Mouse (Mus musculus): ENCODE measurements at regions not wholly inside any gene's neighbourhood (a gene's known extent, or its start where the extent isn't known, plus 50 kb on each side); places are given as distances from the start of the nearest gene placed in this dataset.

DNA sequence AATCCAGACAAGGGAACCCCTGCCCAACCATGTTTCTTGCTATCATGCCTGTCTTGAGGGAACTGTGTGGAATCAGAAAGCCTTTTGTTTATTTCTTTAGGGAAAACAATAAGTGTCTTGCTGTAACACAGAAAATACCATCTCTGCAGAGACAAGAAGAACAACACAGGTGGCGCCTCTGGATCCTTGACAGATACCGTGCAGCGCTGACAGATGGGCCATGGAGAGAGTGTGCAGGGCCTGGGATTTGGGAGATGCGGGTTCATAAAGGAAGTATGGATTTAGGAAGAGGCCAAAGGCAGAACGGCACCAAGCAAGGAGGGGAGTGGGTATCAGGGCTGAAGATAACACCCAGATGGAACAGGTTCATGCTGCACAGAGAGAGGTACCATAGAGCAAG, 209.3 kb downstream of the Drd1 start:
- DNase-seq, result no peak
- Histone ChIP-seq H3K4me1 (ENCODE audit: control insufficient read depth, insufficient read depth, low read length) (no peaks in the 10 kb centered on the region), H3K4me3 (no peak overlapping the region), H3K79me2 (replicated peaks; ENCODE audit: control insufficient read depth, insufficient read depth, low read length) (no peaks in the 10 kb centered on the region), H3K27ac (no peak overlapping the region), H3K27me3 (ENCODE audit: control insufficient read depth, insufficient read depth, low read length) (no peaks in the 10 kb centered on the region; the same call in 1 of the 2 replicates), H3K9ac (ENCODE audit: low read depth, low read length) (no peak overlapping the region), H3K36me3 (ENCODE audit: control insufficient read depth, insufficient read depth, low read length) (no peaks in the 10 kb centered on the region)
- 76% methylated on average over 5 of the region's 5 CpGs for WGBS
- intact Hi-C loops (cut with DNase I), result no loop called here
- TF ChIP-seq CTCF (IDR thresholded peaks at IDR 0.05) (no peak), EP300 (IDR thresholded peaks at IDR 0.05; ENCODE audit: insufficient read depth, low read depth, low read length) (no peak), POLR2A (IDR thresholded peaks at IDR 0.05; ENCODE audit: insufficient read depth, low read depth, low read length) (no peak)

DNA sequence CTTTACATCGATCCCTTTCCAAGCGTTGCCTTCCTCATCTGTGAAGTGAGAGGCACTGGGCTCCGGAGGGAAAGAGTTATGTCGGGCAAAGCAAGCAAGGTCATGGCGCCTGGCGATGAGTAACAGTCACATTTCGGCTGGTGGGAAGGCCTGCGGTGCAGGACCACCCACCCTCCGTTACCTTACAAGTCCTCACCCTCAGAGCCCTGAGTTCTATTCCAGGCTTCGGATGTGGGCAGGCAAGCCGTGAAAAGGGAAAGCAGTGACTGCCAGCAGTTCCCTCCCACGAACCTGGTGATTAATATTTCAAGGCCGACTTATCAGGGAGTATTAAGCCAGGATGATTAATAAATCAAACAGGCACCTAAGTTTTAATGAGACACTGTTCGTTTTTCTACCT, 209.7 kb downstream of the Drd1 start:
- intact Hi-C loops (cut with DNase I), result no loop called here
- no peaks in the 10 kb centered on the region; the same call in 1 of the 2 replicates for H3K27me3 ChIP-seq (ENCODE audit: control insufficient read depth, insufficient read depth, low read length)
- TF ChIP-seq POLR2A (IDR thresholded peaks at IDR 0.05; ENCODE audit: insufficient read depth, low read depth, low read length), result no peak
- TF ChIP-seq EP300 (IDR thresholded peaks at IDR 0.05; ENCODE audit: insufficient read depth, low read depth, low read length), result no peak
- no peak for TF ChIP-seq CTCF (IDR thresholded peaks at IDR 0.05)
- no peak overlapping the region for H3K4me3 ChIP-seq
- H3K9ac ChIP-seq (ENCODE audit: low read depth, low read length), result no peak overlapping the region
- 89% methylated on average over 14 of the region's 14 CpGs for WGBS
- H3K36me3 ChIP-seq (ENCODE audit: control insufficient read depth, insufficient read depth, low read length), result no peaks in the 10 kb centered on the region
- H3K4me1 ChIP-seq (ENCODE audit: control insufficient read depth, insufficient read depth, low read length), result no peaks in the 10 kb centered on the region
- H3K27ac ChIP-seq, result no peak overlapping the region
- DNase-seq, result no peak
- no peaks in the 10 kb centered on the region for H3K79me2 ChIP-seq (replicated peaks; ENCODE audit: control insufficient read depth, insufficient read depth, low read length)

DNA sequence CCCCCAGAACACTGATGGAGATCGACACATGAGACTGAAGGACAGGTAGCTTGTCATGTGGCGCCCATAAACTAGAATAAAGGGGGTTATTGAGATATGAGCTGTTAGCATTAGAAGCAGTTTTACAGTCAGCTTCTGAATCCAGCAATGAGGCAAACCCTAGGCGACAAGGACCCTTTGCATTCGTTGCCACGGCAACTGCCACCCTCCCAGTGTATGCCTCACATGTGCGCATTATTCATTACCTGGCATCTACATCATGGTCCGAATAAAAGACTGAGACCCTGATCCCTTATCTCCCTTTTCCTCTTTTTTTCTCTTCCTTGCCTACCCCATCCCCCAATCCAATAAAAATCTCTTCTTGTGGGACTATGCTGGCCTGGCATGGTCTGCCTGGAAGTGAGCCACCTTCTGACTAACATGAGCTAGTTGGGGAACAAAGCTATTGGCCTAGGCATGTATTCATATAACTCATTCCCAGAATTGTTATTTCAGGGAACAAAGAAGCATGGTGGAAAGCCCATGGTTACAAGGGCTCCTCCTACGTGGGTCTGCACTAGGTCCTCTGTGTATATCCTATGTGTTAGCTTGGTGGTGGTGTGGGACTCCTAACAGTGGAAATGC, 229.4 kb downstream of the Drd1 start:
- Histone ChIP-seq H3K27me3 (ENCODE audit: control insufficient read depth, insufficient read depth, low read length) (no peaks in the 10 kb centered on the region), H3K4me1 (ENCODE audit: control insufficient read depth, insufficient read depth, low read length) (no peaks in the 10 kb centered on the region), H3K27ac (no peak overlapping the region), H3K4me3 (no peak overlapping the region), H3K79me2 (replicated peaks; ENCODE audit: control insufficient read depth, insufficient read depth, low read length) (no peaks in the 10 kb centered on the region), H3K9ac (ENCODE audit: low read depth, low read length) (no peak overlapping the region), H3K36me3 (ENCODE audit: control insufficient read depth, insufficient read depth, low read length) (no peaks in the 10 kb centered on the region)
- no peak for DNase-seq
- intact Hi-C loops (cut with DNase I), result no loop called here
- TF ChIP-seq CTCF (IDR thresholded peaks at IDR 0.05), result no peak
- no peak for TF ChIP-seq EP300 (IDR thresholded peaks at IDR 0.05; ENCODE audit: insufficient read depth, low read depth, low read length)
- no peak for TF ChIP-seq POLR2A (IDR thresholded peaks at IDR 0.05; ENCODE audit: insufficient read depth, low read depth, low read length)
- 77% methylated on average over 8 of the region's 8 CpGs for WGBS

DNA sequence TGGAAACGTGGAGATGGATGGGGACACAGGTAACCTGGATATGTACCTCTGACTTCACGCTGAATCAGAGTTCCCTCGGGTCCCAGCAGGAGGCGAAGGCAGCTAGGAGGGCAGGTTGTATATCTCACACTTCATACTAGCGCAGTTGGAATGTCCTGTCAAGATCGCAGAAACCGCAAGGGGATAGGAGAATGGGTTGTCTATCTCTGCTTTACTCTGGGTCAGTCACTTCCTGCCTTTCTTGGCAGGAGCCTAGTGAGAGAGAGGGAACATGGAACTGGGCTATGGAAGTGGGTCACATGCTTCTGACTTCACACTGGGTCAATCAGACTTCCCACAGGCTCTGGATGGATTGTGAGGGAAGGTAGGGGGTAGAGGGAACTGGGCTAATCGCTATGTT, 233.4 kb downstream of the Drd1 start:
- Histone ChIP-seq H3K9ac (ENCODE audit: low read depth, low read length) (no peak overlapping the region), H3K27me3 (ENCODE audit: control insufficient read depth, insufficient read depth, low read length) (no peaks in the 10 kb centered on the region), H3K79me2 (replicated peaks; ENCODE audit: control insufficient read depth, insufficient read depth, low read length) (no peaks in the 10 kb centered on the region), H3K4me3 (no peak overlapping the region), H3K36me3 (ENCODE audit: control insufficient read depth, insufficient read depth, low read length) (no peaks in the 10 kb centered on the region), H3K4me1 (ENCODE audit: control insufficient read depth, insufficient read depth, low read length) (no peaks in the 10 kb centered on the region), H3K27ac (peak overlapping the region; percentile 36; the same call in 1 of the 2 replicates)
- intact Hi-C loops (cut with DNase I), result no loop called here
- 52% methylated on average over 8 of the region's 8 CpGs for WGBS
- DNase-seq, result peak; percentile 33 to 45
- TF ChIP-seq POLR2A (IDR thresholded peaks at IDR 0.05; ENCODE audit: insufficient read depth, low read depth, low read length), result no peak
- TF ChIP-seq CTCF (IDR thresholded peaks at IDR 0.05), result peak; percentile 13; the same call in 1 of the 2 replicates

DNA sequence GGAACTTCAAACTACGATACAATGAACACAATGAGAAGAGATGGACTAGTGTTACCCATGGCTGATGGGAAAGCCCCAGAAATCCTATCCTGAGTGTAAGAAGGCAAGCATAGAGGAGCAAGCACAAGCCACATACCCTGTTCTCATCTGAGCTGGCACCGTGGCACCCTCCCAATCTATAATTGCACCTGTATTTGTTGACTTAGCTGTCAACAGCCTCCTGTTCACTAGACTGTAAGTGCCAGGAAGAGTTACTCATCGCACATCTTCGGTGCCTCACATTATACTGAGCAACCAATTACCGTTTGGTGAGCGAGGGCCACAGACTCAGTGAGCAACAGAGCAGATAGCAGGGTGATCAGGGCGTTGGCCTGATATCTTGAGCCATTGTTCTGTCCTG, 239.9 kb downstream of the Drd1 start:
- no peak overlapping the region for H3K9ac ChIP-seq (ENCODE audit: low read depth, low read length)
- H3K27me3 ChIP-seq (ENCODE audit: control insufficient read depth, insufficient read depth, low read length), result no peaks in the 10 kb centered on the region
- WGBS, result 70% methylated on average over 7 of the region's 7 CpGs
- no peaks in the 10 kb centered on the region for H3K79me2 ChIP-seq (replicated peaks; ENCODE audit: control insufficient read depth, insufficient read depth, low read length)
- no peak overlapping the region for H3K4me3 ChIP-seq
- H3K36me3 ChIP-seq (ENCODE audit: control insufficient read depth, insufficient read depth, low read length), result no peaks in the 10 kb centered on the region
- TF ChIP-seq CTCF (IDR thresholded peaks at IDR 0.05), result no peak
- TF ChIP-seq EP300 (IDR thresholded peaks at IDR 0.05; ENCODE audit: insufficient read depth, low read depth, low read length), result no peak
- TF ChIP-seq POLR2A (IDR thresholded peaks at IDR 0.05; ENCODE audit: insufficient read depth, low read depth, low read length), result no peak
- intact Hi-C loops (cut with DNase I), result no loop called here
- no peaks in the 10 kb centered on the region for H3K4me1 ChIP-seq (ENCODE audit: control insufficient read depth, insufficient read depth, low read length)
- H3K27ac ChIP-seq, result no peak overlapping the region
- no peak for DNase-seq

DNA sequence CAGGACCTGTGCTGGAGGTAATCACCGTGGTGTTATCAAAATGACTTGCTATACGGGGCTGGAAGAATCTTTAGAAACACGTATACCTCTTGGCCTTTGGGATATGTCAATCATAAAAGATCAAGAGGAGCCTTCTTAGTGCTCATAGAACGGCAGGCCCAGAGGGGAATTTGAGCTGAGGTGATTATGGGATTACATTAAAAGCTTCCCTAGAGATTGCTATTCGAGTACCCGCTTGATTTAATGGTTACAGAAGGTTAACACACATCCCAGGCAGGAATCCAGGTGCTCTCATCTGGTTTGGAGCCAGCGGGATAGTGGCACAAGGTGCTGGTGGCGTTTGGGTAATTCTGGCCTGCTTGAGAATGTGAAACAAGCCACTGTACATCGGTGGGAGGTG, 241.4 kb downstream of the Drd1 start:
- Histone ChIP-seq H3K36me3 (ENCODE audit: control insufficient read depth, insufficient read depth, low read length) (no peaks in the 10 kb centered on the region), H3K9ac (ENCODE audit: low read depth, low read length) (no peak overlapping the region), H3K27ac (no peak overlapping the region), H3K4me3 (no peak overlapping the region), H3K79me2 (replicated peaks; ENCODE audit: control insufficient read depth, insufficient read depth, low read length) (no peaks in the 10 kb centered on the region), H3K4me1 (ENCODE audit: control insufficient read depth, insufficient read depth, low read length) (no peaks in the 10 kb centered on the region), H3K27me3 (ENCODE audit: control insufficient read depth, insufficient read depth, low read length) (no peaks in the 10 kb centered on the region)
- TF ChIP-seq POLR2A (IDR thresholded peaks at IDR 0.05; ENCODE audit: insufficient read depth, low read depth, low read length) (no peak), EP300 (IDR thresholded peaks at IDR 0.05; ENCODE audit: insufficient read depth, low read depth, low read length) (no peak), CTCF (IDR thresholded peaks at IDR 0.05) (no peak)
- intact Hi-C loops (cut with DNase I), result no loop called here
- 78% methylated on average over 9 of the region's 9 CpGs for WGBS
- no peak for DNase-seq

Data from heart, adult 2 months (tissue).